Mouse (Mus musculus) embryonic fibroblast, embryonic 13.5 days (primary cell): ENCODE results near the gene Bcl3.

ENCODE experiments used
- CTCF ChIP-seq: IDR thresholded peaks from 2 replicates; pipeline ENCODE4 v1.5.1; 2011; ENCODE audit warnings: mild to moderate bottlenecking, control low read depth, low read length, moderate library complexity, borderline replicate concordance; ENCODE audit not compliant: insufficient read depth
- POLR2A ChIP-seq: IDR thresholded peaks from 2 replicates; pipeline ENCODE4 v1.6.1; 2011; ENCODE audit warnings: low read depth, mild to moderate bottlenecking, control low read depth, low read length, moderate library complexity

DNA sequence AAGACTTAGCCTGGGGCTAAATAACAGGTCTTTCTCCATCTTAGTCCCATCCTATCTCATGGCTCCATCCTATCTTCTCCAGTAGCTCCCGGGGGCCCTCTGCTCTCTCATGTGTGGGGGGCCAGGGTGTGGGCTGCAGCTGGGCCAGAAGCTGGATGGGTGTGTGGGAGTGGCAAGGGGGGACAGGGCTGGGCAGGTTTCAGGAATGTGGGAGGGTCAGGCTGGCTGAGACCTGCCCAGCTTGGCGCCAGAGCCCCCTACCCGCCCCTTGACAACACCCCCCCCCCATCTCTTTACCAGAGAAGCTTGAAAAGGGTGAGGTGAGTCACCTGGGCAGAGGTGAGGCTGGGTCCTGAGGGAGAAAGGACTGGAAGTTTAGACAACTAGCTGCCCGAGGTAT, 53.6 kb downstream of the Bcl3 start:
- TF ChIP-seq CTCF (no peak), POLR2A (no peak)
